Mouse (Mus musculus) hindlimb bud, embryonic 11.5 days (tissue): ENCODE data around the gene Actn3.
"Not testable (repeated sequence)": the region's sequence is repeated elsewhere in the genome, so short reads cannot be mapped to it uniquely, and the experiment has no call there.

Source experiments
- DNase-seq: peaks from one replicate; pipeline ENCODE4 v3.0.0-alpha.2; 2012; ENCODE audit warnings: low read depth, low spot score; ENCODE audit errors: extremely low spot score

Gene Actn3

DNA sequence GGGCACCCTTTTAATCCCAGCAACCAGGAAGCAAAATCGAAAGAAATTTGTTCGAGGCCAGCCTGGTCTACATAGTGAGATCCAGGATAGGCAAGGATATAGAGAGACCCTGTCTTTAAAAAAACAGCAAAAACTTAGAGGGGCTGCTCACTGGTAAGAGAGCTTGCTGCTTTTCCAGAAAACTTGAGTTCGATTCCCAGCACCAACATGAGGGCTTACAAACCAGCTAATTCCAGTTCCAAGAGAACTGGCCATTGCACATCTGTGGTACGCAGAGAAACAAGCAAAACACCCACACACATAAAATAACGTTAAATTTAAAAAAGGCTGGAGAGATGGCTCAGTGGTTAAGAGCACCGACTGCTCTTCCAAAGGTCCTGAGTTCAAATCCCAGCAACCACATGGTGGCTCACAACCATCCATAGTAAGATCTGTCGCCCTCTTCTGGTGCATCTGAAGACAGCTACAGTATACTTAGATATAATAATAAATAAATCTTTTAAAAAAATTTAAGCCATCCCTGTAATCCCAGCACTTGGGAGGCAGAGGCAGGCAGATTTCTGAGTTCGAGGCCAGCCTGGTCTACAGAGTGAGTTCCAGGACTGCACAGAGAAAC, 65.3 kb downstream of the Actn3 start:
- DNase-seq = not testable (repeated sequence)

DNA sequence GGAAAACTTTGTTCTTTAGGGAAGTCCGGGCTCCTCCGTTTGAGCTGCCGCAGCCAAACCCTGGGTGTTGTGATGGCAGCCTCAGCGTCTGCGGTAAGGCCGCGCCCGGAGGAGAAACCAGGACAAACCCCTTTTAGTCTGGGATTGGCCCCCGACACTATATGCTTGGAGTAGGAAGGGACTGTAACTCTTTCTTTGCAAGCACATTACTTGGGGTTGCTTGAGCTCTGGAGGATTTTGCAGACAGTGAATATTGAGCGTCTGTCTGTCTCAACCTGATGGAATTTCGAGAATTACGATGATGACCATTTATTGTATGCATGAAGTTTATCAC, 65.8 kb downstream of the Actn3 start:
- no peak for DNase-seq
